Mouse (Mus musculus): ENCODE data around the gene Olfr609. TPM values are rescaled to one million over a fixed set of nuclear protein-coding genes. Genes with fewer than 3 reads are reported as not detected.

Gene Olfr609
- polyA plus RNA-seq (2017; shearing (Covaris generic)): not detected

DNA sequence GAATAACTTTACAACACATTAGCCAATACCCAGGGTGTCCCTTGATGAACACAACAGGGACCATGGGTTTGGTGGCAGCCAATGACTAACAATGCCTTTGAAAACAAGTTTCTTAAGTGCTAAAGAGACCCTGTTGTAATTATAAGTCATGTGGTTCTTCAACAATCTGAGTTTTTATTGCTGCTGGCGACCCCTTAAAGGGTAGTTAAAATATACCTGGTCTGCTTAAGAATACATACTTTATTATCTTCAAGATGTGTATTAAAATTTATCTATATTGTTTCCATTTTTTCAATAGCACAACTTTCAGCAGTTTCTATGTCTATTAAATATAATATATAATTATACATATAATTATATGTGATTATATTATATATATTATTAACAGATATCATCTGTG lies at the start of gene Olfr609:
Olfr609 (minus strand) TSS at position 101 of the 400 bp plus-strand sequence.

DNA sequence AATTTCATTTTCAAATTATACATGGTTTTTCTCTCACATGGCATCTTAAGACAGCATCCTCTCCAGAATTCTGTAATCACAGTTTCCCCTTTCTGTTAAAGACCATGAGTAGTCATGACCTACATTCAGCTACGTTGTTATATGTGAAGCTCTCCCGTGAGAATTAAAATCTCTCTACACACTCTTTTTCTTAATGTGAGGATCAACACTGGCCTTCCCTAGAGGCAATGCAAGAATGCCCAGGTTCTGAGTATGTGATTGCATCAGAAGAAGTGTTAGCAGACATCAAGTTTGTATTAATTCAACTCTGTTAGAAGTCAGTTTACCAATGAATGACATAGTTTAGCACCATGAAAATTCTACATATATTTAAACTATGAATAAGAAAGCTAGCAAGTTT lies 44.8 kb upstream of the Olfr609 start, which contains the start of gene Olfr612:
Olfr612 (minus strand) TSS at position 101 of the 400 bp plus-strand sequence.

DNA sequence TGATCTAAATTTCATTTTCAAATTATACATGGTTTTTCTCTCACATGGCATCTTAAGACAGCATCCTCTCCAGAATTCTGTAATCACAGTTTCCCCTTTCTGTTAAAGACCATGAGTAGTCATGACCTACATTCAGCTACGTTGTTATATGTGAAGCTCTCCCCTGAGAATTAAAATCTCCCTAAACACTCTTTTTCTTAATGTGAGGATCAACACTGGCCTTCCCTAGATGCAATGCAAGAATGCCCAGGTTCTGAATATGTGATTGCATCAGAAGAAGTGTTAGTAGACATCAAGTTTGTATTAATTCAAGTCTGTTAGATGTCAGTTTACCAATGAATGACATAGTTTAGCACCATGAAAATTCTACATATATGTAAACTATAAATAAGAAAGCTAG lies 22.9 kb upstream of the Olfr609 start, which contains the start of gene Olfr611:
Olfr611 (minus strand) TSS at position 101 of the 400 bp plus-strand sequence.

DNA sequence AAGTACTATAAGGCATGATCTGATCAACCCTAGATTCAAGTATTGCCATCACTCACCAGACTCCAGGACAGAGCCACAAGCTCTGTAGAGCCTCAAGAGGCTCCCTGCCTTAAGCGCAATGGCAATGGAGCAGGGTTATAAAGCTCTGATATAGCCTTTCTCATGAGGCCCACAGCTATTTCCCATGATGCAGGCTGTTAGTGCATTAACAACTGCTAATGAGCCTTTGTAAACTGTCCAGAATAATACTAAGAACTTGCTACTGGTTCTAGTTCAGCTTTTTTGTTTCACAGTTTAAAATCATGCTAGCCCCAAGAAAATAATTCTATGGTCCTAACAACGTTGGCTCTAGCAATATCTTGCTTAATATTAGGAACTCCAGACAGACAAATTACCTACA lies 14.2 kb upstream of the Olfr609 start, which contains the start of gene Olfr610:
Olfr610 (minus strand) TSS at position 101 of the 400 bp plus-strand sequence.

DNA sequence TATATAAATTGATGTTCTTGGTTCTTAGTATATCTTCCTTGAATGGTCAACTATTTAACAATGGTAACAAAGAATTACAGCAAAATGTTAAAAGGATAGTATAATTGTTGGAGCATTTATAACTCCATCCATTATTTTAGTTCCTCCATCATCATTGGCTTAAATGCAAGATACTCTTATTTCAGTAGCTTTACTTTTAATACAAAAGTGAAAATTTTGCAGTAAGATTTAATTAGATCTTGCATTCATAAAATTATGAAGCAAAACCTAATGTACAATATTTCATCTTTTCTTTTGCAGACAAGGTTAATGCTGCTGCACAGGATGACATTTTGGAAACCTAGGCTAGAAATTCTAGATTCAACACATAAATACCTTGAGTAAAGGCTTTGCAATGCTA lies 28.3 kb downstream of the Olfr609 start, which contains the start of gene Olfr608:
Olfr608 (plus strand) TSS at position 301 of the 400 bp plus-strand sequence.

DNA sequence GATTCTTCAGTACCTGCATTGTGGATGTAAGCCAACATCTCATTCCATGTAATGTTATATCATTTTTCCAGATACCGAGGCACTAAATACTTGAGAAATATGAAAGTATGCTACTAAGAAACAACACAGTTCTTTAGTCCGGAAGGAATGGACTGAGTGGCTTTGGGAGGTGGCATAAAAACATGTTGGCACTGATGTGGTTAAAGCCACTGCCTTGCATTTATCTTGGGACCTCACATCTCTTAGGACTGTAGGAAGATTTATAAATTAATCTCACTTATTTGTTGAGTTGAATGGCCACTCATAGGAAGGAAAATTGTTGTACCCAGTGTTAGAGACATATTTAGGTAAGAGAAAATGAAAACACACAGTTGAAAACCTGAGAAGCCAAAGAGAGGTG lies 49.1 kb downstream of the Olfr609 start, which contains the start of gene Olfr606:
Olfr606 (plus strand) TSS at position 301 of the 400 bp plus-strand sequence.

DNA sequence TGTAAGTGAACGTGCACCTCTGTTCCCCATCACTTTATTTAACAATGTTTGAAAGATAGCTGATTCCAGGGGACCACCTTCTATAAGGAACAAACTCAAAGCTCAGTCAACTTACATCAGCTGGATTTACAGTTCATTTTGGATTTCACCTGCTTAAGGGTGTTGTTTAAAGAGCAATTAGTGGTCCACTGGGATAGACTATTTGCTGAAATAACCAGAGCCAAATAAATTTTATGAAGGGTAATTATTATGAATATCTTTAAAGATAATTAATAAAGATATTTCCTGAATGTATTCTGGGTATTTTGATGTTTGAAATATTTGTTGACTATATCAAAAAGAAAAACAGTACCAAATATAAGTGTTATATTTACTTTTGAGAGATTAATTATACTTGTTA lies 52.5 kb downstream of the Olfr609 start, which contains the start of gene Olfr605:
Olfr605 (minus strand) TSS at position 101 of the 400 bp plus-strand sequence.

Other genes starting within 250 kb of the Olfr609 start
- gene Usp17ld, start 245.6 kb downstream of the Olfr609 start, polyA plus RNA-seq (2017; shearing (Covaris generic)): not detected
- not detected for gene Olfr596, start 192.4 kb downstream of the Olfr609 start, polyA plus RNA-seq (2017; shearing (Covaris generic))
- gene Olfr597, start 181.7 kb downstream of the Olfr609 start, polyA plus RNA-seq (2017; shearing (Covaris generic)): not detected
- gene Olfr598, start 174.5 kb downstream of the Olfr609 start, polyA plus RNA-seq (2017; shearing (Covaris generic)): not detected
- gene Olfr599, start 162.1 kb downstream of the Olfr609 start, polyA plus RNA-seq (2017; shearing (Covaris generic)): not detected
- gene Olfr600, start 148.4 kb downstream of the Olfr609 start, polyA plus RNA-seq (2017; shearing (Covaris generic)): not detected
- gene Olfr601, start 135.4 kb downstream of the Olfr609 start, polyA plus RNA-seq (2017; shearing (Covaris generic)): not detected
- gene Olfr603, start 111.9 kb downstream of the Olfr609 start, polyA plus RNA-seq (2017; shearing (Covaris generic)): not detected
- gene Usp17lc, start 83.0 kb downstream of the Olfr609 start, polyA plus RNA-seq (2017; shearing (Covaris generic)): not detected
- gene Olfr605, start 52.6 kb downstream of the Olfr609 start, polyA plus RNA-seq (2017; shearing (Covaris generic)): not detected
- not detected for gene Olfr606, start 49.0 kb downstream of the Olfr609 start, polyA plus RNA-seq (2017; shearing (Covaris generic))
- gene Olfr607, start 33.9 kb downstream of the Olfr609 start, polyA plus RNA-seq (2017; shearing (Covaris generic)): 0.11 TPM
- not detected for gene Olfr608, start 28.2 kb downstream of the Olfr609 start, polyA plus RNA-seq (2017; shearing (Covaris generic))
- not detected for gene Olfr610, start 14.1 kb upstream of the Olfr609 start, polyA plus RNA-seq (2017; shearing (Covaris generic))
- gene Olfr611, start 22.8 kb upstream of the Olfr609 start, polyA plus RNA-seq (2017; shearing (Covaris generic)): not detected
- not detected for gene Olfr612, start 44.7 kb upstream of the Olfr609 start, polyA plus RNA-seq (2017; shearing (Covaris generic))
- gene Olfr613, start 50.0 kb upstream of the Olfr609 start, polyA plus RNA-seq (2017; shearing (Covaris generic)): not detected
- not detected for gene Olfr615, start 58.0 kb upstream of the Olfr609 start, polyA plus RNA-seq (2017; shearing (Covaris generic))
- not detected for gene Olfr616, start 71.1 kb upstream of the Olfr609 start, polyA plus RNA-seq (2017; shearing (Covaris generic))
- gene Olfr617, start 75.0 kb upstream of the Olfr609 start, polyA plus RNA-seq (2017; shearing (Covaris generic)): not detected
- gene Olfr618, start 92.0 kb upstream of the Olfr609 start, polyA plus RNA-seq (2017; shearing (Covaris generic)): not detected
- not detected for gene Olfr619, start 102.5 kb upstream of the Olfr609 start, polyA plus RNA-seq (2017; shearing (Covaris generic))
- gene Olfr620, start 114.5 kb upstream of the Olfr609 start, polyA plus RNA-seq (2017; shearing (Covaris generic)): 0.12 TPM
- gene Olfr622, start 144.6 kb upstream of the Olfr609 start, polyA plus RNA-seq (2017; shearing (Covaris generic)): not detected
- not detected for gene Olfr623, start 165.6 kb upstream of the Olfr609 start, polyA plus RNA-seq (2017; shearing (Covaris generic))
- gene Olfr624, start 173.1 kb upstream of the Olfr609 start, polyA plus RNA-seq (2017; shearing (Covaris generic)): not detected
- gene Olfr625-ps1, start 184.7 kb upstream of the Olfr609 start, polyA plus RNA-seq (2017; shearing (Covaris generic)): not detected
- not detected for gene Olfr243, start 216.6 kb upstream of the Olfr609 start, polyA plus RNA-seq (2017; shearing (Covaris generic))
- gene Olfr628, start 232.3 kb upstream of the Olfr609 start, polyA plus RNA-seq (2017; shearing (Covaris generic)): not detected
- gene Olfr629, start 246.9 kb upstream of the Olfr609 start, polyA plus RNA-seq (2017; shearing (Covaris generic)): not detected